17 mouse cellular contexts compared by ENCODE assay signal in the genomic region with DNA sequence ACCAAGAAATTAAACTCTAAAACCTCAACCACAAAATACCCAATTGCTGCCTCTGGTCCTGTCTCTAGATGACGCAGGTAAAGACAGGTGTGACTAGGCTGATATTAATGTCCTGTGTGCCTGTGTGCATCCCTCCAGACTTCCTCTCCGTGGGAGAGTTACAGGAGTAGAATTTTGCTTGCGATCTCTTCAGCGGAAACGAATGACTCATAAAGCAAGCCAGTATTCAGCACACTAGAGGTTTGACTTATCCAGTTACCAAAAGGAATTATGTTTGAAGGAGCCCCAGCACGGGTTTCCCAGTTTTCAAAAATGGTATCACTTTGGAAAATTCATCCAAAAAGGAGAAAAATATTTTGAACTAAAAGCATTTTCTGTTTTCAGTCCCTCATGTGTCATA.
"Had no signal": no experiment of that assay in that cellular context is flagged by ENCODE, and none has a peak within 500 bp of the region (broad histone marks: within the 10 kb centered on the region; RNA-seq: fewer than 3 reads in every experiment).

No protein-coding gene starts in this region.

- DNase-seq: left cerebral cortex, postnatal 4 days; liver; liver, embryonic 13.5 days; liver, postnatal 0 days; lung, adult 18-20 months; lung, adult 2 months; lung, embryonic 14.5 days; lung, postnatal 10 days; lung, postnatal 14 days; lung, postnatal 36 days; lung, postnatal 4 days; midbrain, embryonic 14.5 days had no signal

- ATAC-seq: liver, embryonic 12.5 days; liver, postnatal 0 days; lung, postnatal 0 days; midbrain, embryonic 13.5 days; midbrain, embryonic 15.5 days; midbrain, embryonic 16.5 days had no signal
